Mouse (Mus musculus) G1E (cell line): ENCODE results near the gene Plekhm2. TPM values are rescaled to one million over a fixed set of nuclear protein-coding genes. Genes with fewer than 3 reads are reported as not detected.

Experiments
- ATAC-seq: 2 replicates; pipeline ENCODE4 v1.8.0; 2016; ENCODE audit warnings: mild to moderate bottlenecking; ENCODE audit not compliant: insufficient number of reproducible peaks, poor library complexity, low FRiP score, severe bottlenecking; ENCODE audit errors: extremely low read depth
- DNase-seq: peaks from one replicate; pipeline ENCODE4 v3.0.0; 2012; ENCODE audit warnings: low spot score
- H3K27me3 ChIP-seq: 2 replicates; pipeline ENCODE4 v1.6.1; 2012; ENCODE audit warnings: mild to moderate bottlenecking, low read length, inconsistent platforms; ENCODE audit not compliant: insufficient read depth
- H3K36me3 ChIP-seq: replicated peaks from 2 replicates; pipeline ENCODE3; 2012; ENCODE audit warnings: mild to moderate bottlenecking, inconsistent platforms
- H3K4me1 ChIP-seq: 2 replicates; pipeline ENCODE4 v1.6.1; 2012; ENCODE audit warnings: low read depth, low read length, inconsistent platforms, mixed read lengths; ENCODE audit not compliant: insufficient read depth
- H3K4me3 ChIP-seq: 2 replicates; pipeline ENCODE4 v1.5.1; 2012; ENCODE audit warnings: low read depth, mild to moderate bottlenecking, inconsistent platforms, low read length, moderate library complexity, mixed read lengths
- H3K9me3 ChIP-seq: replicated peaks from 2 replicates; pipeline ENCODE4 v1.6.1; 2012; ENCODE audit warnings: inconsistent platforms
- CTCF ChIP-seq: IDR thresholded peaks from 2 replicates; pipeline ENCODE4 v1.5.1; 2012; ENCODE audit warnings: low read depth, low read length, inconsistent platforms, mixed read lengths
- GATA1 ChIP-seq: IDR thresholded peaks from 2 replicates; pipeline ENCODE4 v1.6.1; 2012; ENCODE audit warnings: borderline replicate concordance, low read length, inconsistent platforms, mixed read lengths
- GATA2 ChIP-seq: IDR thresholded peaks from 2 replicates; pipeline ENCODE4 v1.6.1; 2012; ENCODE audit warnings: low read depth, low read length, inconsistent platforms, borderline replicate concordance
- POLR2AphosphoS5 ChIP-seq: IDR thresholded peaks from 2 replicates; pipeline ENCODE4 v1.6.1; 2012; ENCODE audit warnings: low read depth, low read length, inconsistent platforms; ENCODE audit not compliant: insufficient replicate concordance
- TAL1 ChIP-seq: conservative IDR thresholded peaks from 2 replicates; pipeline ENCODE4 v1.6.1; 2012; ENCODE audit warnings: low read depth, low read length, inconsistent platforms, mixed read lengths
- polyA plus RNA-seq: library from polyadenylated mRNA; stranded (reverse); fragments of >175 nt; gene quantifications from 2 replicates; pipeline ENCODE4 v1.2.3, GENCODE M21; 2012
- total RNA-seq, 2 experiments: library from RNA; stranded (forward) in 1 of 2; stranded (reverse) in 1 of 2; fragments of 200-1000 nt in 1 of 2; fragments of >200 nt in 1 of 2; fragmentation: Nextera tagmentation in 1 of 2; gene quantifications; 2 replicates each; pipeline ENCODE4 v1.2.3; 2014 to 2017

Gene Plekhm2
- total and polyA plus RNA-seq, 3 experiments, result 8.3 to 29.0 (median 20.0) TPM

DNA sequence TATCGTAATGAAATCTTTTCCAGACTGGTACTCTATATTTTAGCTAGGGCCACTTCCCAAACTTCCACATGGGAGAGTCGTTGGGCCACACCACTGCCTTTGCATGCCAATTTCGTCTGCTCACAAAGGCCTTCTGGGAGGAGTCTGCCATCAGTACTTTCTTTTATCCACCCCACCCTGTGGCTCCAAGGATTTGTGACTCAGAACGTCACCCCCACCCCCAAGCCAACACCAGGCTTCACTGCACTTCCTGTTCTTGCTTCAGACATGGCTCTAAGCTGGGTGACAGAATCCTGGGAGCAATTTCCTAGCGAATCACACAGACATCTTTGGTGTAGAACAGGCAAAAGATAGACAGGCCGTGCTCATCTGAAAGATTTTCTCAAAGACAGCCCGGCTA lies 17.1 kb upstream of the Plekhm2 start:
- Histone ChIP-seq H3K9me3 (no peaks in the 10 kb centered on the region), H3K4me3 (no peak overlapping the region), H3K4me1 (peaks cover 21% of the 10 kb centered on the region), H3K27me3 (no peaks in the 10 kb centered on the region), H3K36me3 (peaks cover 89% of the 10 kb centered on the region)
- TF ChIP-seq CTCF (no peak), POLR2AphosphoS5 (no peak), GATA1 (no peak), GATA2 (no peak), TAL1 (no peak)
- ATAC-seq (no peak), DNase-seq (no peak)

DNA sequence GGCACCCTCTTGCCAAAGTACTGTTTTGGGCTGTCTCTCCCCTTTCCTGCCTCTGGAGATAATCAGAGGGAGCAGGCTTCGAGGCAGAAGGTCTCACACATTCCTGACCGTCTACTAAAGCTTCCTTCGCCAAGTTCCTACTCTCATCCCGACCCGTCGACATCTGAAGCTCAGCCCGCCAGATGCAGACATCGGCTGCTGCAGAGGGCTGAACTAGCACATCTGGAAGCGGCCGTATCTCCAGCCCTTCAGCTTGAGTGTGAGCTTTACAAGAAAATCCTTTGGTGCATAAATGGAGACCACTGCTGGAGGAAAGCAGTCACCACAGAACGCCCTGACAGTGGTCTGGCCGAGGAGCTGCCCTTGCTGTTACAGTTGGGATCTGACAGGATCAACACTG lies 16.2 kb upstream of the Plekhm2 start:
- Histone ChIP-seq H3K4me1 (peaks cover 21% of the 10 kb centered on the region), H3K4me3 (no peak overlapping the region), H3K36me3 (peaks cover 83% of the 10 kb centered on the region), H3K9me3 (no peaks in the 10 kb centered on the region), H3K27me3 (no peaks in the 10 kb centered on the region)
- DNase-seq (no peak), ATAC-seq (no peak)
- TF ChIP-seq GATA2 (no peak), TAL1 (no peak), POLR2AphosphoS5 (no peak), GATA1 (no peak), CTCF (no peak)

DNA sequence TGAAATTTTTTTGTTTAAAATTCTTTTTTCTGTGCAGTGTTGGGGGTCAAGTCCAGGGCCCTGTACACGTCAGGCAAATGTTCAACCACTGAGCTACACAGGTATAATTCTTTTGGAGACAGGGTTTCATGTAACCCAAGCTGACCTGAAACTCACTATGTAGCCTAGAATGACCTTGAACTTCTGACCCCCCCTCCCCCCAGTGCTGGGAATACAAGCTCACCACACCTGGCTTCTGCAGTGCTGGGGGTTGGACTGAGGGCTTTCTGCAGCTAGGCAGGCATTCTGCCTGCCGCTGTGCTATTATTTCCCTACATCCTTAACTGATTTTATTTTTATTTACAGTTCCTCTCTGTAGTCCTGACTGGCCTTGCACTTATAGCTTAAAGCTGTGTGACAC lies 14.3 kb upstream of the Plekhm2 start:
- Histone ChIP-seq H3K4me1 (peaks cover 18% of the 10 kb centered on the region), H3K4me3 (no peak overlapping the region), H3K27me3 (no peaks in the 10 kb centered on the region), H3K9me3 (no peaks in the 10 kb centered on the region), H3K36me3 (peaks cover 64% of the 10 kb centered on the region)
- ATAC-seq (no peak), DNase-seq (no peak)
- TF ChIP-seq POLR2AphosphoS5, result no peak
- TF ChIP-seq CTCF, result no peak
- TF ChIP-seq GATA2, result no peak
- no peak for TF ChIP-seq TAL1
- no peak for TF ChIP-seq GATA1

DNA sequence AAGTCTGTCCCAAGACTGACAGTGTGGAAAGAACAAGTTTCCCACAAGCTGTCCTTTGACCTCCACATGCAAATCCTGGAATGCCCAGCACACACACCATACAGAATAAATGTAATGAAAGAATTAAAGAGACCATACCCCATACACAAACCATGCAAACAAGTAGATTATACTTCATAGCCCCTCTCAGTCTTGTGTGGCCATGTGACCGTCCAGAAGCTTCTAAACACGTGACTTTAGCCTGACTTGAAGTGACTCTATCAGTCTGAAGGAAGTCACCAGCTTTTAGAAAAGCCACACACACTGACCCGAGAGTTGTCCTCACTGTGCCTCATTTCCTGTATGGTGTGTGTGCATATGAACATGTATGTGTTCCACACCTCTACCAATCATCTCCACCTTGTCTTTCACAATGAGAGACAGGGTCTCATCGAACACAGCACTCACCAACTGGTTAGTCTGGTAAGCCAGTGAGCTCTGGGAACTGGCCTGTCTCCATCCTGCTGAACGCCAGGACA lies 11.8 kb upstream of the Plekhm2 start:
- H3K9me3 ChIP-seq, result no peaks in the 10 kb centered on the region
- ATAC-seq (no peak), DNase-seq (no peak)
- TF ChIP-seq GATA1 (no peak), GATA2 (no peak), TAL1 (no peak), CTCF (no peak), POLR2AphosphoS5 (no peak)
- no peaks in the 10 kb centered on the region for H3K27me3 ChIP-seq
- H3K4me3 ChIP-seq, result no peak overlapping the region
- H3K4me1 ChIP-seq, result peaks cover 18% of the 10 kb centered on the region
- H3K36me3 ChIP-seq, result peaks cover 41% of the 10 kb centered on the region

DNA sequence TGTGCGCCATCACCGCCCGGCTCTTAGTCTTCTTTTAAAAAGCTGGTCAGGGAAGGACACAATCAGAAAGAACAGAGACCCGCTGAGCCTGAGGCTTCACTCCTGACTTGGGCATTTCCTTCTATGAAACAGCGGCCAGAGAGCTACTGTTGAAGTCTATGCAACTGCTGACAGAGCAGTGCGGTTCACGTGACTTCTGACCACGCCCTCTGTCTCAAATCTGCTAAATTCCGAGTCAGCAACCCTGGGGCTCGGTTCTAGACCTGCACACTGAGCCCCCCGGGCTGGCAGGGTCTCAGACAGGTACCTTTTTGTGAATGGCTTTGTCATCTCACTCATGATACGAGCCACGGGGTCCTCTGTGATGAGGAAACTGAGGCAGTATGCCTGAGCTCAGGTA lies 7.6 kb upstream of the Plekhm2 start:
- Histone ChIP-seq H3K27me3 (peaks cover 7% of the 10 kb centered on the region), H3K9me3 (no peaks in the 10 kb centered on the region), H3K4me3 (no peak overlapping the region), H3K36me3 (peaks cover 8% of the 10 kb centered on the region), H3K4me1 (peaks cover 10% of the 10 kb centered on the region)
- TF ChIP-seq GATA1 (no peak), POLR2AphosphoS5 (no peak), CTCF (no peak), GATA2 (no peak), TAL1 (no peak)
- DNase-seq, result no peak
- peak; percentile 48 for ATAC-seq

DNA sequence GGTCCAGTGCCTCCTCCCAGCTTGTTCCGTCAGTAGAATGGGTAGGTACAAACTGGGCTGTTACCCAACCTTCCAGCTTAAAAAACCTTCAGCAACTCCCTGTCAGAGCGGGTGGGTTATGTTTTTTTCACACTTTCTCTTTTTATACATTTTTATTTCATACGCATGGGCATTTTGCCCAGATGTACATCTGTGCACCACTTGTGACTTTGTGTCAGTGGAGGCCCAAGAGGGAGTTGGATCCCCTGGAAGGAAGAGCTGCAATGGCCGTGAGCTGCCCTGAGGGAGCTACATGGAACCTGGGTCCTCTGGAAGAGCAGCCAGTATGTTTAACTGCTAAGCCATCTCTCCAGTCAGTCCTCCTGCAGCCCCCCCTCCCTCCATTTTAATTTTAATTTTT lies 6.7 kb upstream of the Plekhm2 start:
- TF ChIP-seq GATA1, result no peak
- TF ChIP-seq POLR2AphosphoS5, result no peak
- no peak for TF ChIP-seq TAL1
- no peak for TF ChIP-seq CTCF
- no peak for TF ChIP-seq GATA2
- Histone ChIP-seq H3K27me3 (peaks cover 7% of the 10 kb centered on the region), H3K4me1 (peaks cover 10% of the 10 kb centered on the region), H3K36me3 (no peaks in the 10 kb centered on the region), H3K9me3 (no peaks in the 10 kb centered on the region), H3K4me3 (no peak overlapping the region)
- ATAC-seq (no peak), DNase-seq (no peak)
